Mouse (Mus musculus) stomach, embryonic 14.5 days (tissue): ENCODE data around the gene Znrd1as. TPM values are rescaled to one million over a fixed set of nuclear protein-coding genes. Genes with fewer than 3 reads are reported as not detected.

Source experiments
- ATAC-seq: fragments of 200-750 bp; cut with Nextera tagmentation; 2 replicates; pipeline ENCODE4 v1.8.0; 2017; ENCODE audit warnings: low read depth, moderate TSS enrichment; ENCODE audit not compliant: insufficient number of reproducible peaks, insufficient read depth, low FRiP score
- H3K27ac ChIP-seq: fragments of 300-500 bp; sonication (generic); 2 replicates; pipeline ENCODE4 v1.5.1; 2014; ENCODE audit warnings: mild to moderate bottlenecking, low read length, moderate library complexity, mixed read lengths
- H3K27me3 ChIP-seq: fragments of 300-500 bp; sonication (generic); 2 replicates; pipeline ENCODE4 v1.6.1; 2014; ENCODE audit warnings: low read length, control low read depth, mixed read lengths; ENCODE audit not compliant: control insufficient read depth, insufficient read depth
- H3K36me3 ChIP-seq: fragments of 300-500 bp; sonication (generic); 2 replicates; pipeline ENCODE4 v1.6.1; 2014; ENCODE audit warnings: mild to moderate bottlenecking, control low read depth, low read length, moderate library complexity, mixed read lengths; ENCODE audit not compliant: control insufficient read depth, insufficient read depth
- H3K4me1 ChIP-seq: fragments of 300-500 bp; sonication (generic); 2 replicates; pipeline ENCODE4 v1.6.1; 2014; ENCODE audit warnings: low read length, control low read depth, mixed read lengths; ENCODE audit not compliant: control insufficient read depth, insufficient read depth
- H3K4me2 ChIP-seq: fragments of 300-500 bp; sonication (generic); replicated peaks from 2 replicates; pipeline ENCODE4 v1.6.1; 2014; ENCODE audit warnings: low read depth, low read length, control low read depth
- H3K4me3 ChIP-seq: fragments of 300-500 bp; sonication (generic); 2 replicates; pipeline ENCODE4 v1.5.1; 2014; ENCODE audit warnings: low read depth, low read length, control low read depth
- H3K9ac ChIP-seq: fragments of 300-500 bp; sonication (generic); replicated peaks from 2 replicates; pipeline ENCODE4 v1.6.1; 2014; ENCODE audit warnings: low read depth, mild to moderate bottlenecking, control low read depth, low read length, moderate library complexity, mixed read lengths
- H3K9me3 ChIP-seq: fragments of 300-500 bp; sonication (generic); 2 replicates; pipeline ENCODE4 v1.6.1; 2016; ENCODE audit warnings: low read depth, low read length, control low read depth; ENCODE audit not compliant: control insufficient read depth
- WGBS: fragments of 180-500 bp; shearing (Covaris S2); extraction: QIAGEN DNeasy Blood & Tissue Kit; methylation state at CpG from one replicate; pipeline ENCODE4 v1.1.7; 2014; 5-methylcytosine and 5-hydroxymethylcytosine counted together
- polyA plus RNA-seq: library from polyadenylated mRNA; unstranded; fragments of >200 nt; fragmentation: Nextera tagmentation; extraction: Ambion mirVana; gene quantifications from 2 replicates; pipeline ENCODE4 v1.2.1, GENCODE M21; 2014

Gene Znrd1as
- polyA plus RNA-seq, 1 experiment from 2014 or later = 6.8 TPM

DNA sequence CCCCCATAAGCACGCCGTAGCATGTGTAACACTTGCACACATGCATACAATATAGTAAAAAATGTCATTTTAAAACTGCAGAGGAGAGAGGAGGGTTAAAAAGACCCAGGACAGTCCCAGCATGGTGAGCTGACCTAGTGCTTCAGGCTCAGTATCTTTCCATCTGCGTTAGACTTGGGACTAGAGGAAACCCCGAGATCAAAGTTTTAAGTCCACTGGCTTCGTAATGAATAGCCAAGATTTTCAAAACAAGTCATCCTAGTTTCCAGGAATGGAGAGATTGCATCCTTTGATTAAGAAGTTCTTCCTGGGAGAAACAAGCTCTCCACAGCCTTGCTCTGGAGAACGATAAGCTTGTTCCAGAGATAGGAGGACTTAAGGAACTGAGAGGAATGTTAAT, 49.8 kb downstream of the Znrd1as start:
- Histone ChIP-seq H3K27me3 (no peaks in the 10 kb centered on the region), H3K36me3 (peaks cover 20% of the 10 kb centered on the region), H3K4me3 (no peak overlapping the region), H3K9me3 (no peaks in the 10 kb centered on the region), H3K4me2 (no peak overlapping the region), H3K4me1 (no peaks in the 10 kb centered on the region), H3K27ac (no peak overlapping the region), H3K9ac (no peak overlapping the region)
- 90% methylated on average over 6 of the region's 6 CpGs for WGBS
- ATAC-seq = no peak

DNA sequence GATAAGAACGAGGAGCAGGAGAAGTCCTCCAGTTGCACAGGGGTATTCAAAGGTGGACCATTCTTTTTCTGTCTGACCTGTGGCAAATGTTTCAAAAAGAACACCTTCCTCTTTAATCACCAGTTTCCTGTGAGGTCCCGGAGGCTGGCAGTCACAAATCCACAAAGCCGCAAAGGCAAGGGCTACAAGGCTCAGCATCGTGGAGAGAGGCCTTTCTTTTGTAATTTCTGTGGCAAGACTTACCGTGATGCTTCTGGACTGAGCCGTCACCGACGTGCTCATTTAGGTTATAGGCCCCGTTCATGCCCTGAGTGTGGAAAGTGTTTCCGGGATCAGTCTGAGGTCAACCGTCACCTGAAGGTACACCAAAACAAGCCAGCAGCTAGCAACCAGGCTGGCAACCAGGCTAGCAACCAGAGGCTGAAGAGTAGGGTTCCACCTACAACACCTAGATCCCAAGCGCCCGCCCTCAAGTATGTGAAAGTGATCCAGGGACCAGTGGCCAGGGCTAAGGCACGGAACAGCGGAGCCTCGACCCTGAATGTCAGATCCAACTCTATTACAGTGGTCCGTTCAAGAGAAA, 51.2 kb downstream of the Znrd1as start:
- WGBS = 91% methylated on average over 17 of the region's 17 CpGs
- Histone ChIP-seq H3K36me3 (peaks cover 20% of the 10 kb centered on the region), H3K4me3 (no peak overlapping the region), H3K27me3 (no peaks in the 10 kb centered on the region), H3K27ac (no peak overlapping the region), H3K9me3 (no peaks in the 10 kb centered on the region), H3K9ac (no peak overlapping the region), H3K4me1 (no peaks in the 10 kb centered on the region), H3K4me2 (no peak overlapping the region)
- no peak for ATAC-seq

DNA sequence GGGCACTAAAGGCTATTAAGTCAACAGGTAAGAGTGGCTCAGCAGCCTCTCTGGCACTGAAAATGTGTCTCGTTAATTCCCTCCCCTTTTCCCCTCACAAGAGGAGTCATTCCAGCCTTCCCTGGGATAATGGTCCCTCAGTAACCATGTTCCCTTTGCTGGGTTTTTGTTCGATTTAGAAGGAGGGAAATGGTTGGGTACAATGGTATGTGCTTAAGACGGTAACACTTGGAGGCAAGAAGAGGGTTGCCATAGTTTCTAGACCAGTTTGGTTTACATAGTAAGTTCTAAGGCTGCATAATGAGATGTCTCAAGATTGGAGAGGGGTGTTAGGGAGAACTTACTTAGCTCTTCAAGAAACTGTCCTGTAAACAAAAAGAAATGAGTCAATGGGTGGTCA, 53.3 kb downstream of the Znrd1as start:
- Histone ChIP-seq H3K27me3 (no peaks in the 10 kb centered on the region), H3K9me3 (no peaks in the 10 kb centered on the region), H3K4me1 (no peaks in the 10 kb centered on the region), H3K4me3 (no peak overlapping the region), H3K9ac (no peak overlapping the region), H3K27ac (no peak overlapping the region), H3K4me2 (no peak overlapping the region), H3K36me3 (peaks cover 16% of the 10 kb centered on the region)
- no peak for ATAC-seq
- WGBS = 85% methylated on average over 3 of the region's 3 CpGs

GRCm38 (mm10) chr17:37012141-37012540, 53.7 kb downstream of the Znrd1as start:
- no peak overlapping the region for H3K4me3 ChIP-seq
- H3K9ac ChIP-seq = no peak overlapping the region
- 58% methylated on average over 5 of the region's 5 CpGs for WGBS
- H3K9me3 ChIP-seq = no peaks in the 10 kb centered on the region
- H3K36me3 ChIP-seq = peaks cover 16% of the 10 kb centered on the region
- H3K27me3 ChIP-seq = no peaks in the 10 kb centered on the region
- no peaks in the 10 kb centered on the region for H3K4me1 ChIP-seq
- no peak overlapping the region for H3K27ac ChIP-seq
- no peak overlapping the region for H3K4me2 ChIP-seq
- ATAC-seq = no peak

Other genes with a start within 250 kb of the Znrd1as start
- not detected in 2 replicates for gene H2-M10.5, start 185.7 kb upstream of the Znrd1as start, polyA plus RNA-seq
- not detected in 2 replicates for gene H2-M10.6, start 146.4 kb upstream of the Znrd1as start, polyA plus RNA-seq
- gene Trim26, start 121.5 kb upstream of the Znrd1as start, polyA plus RNA-seq = 38.0 and 42.7 TPM in 2 replicates
- 0.13 and 0.74 TPM in 2 replicates for gene Trim15, start 91.4 kb upstream of the Znrd1as start, polyA plus RNA-seq
- gene Trim10, start 89.0 kb upstream of the Znrd1as start, polyA plus RNA-seq = 1.5 and 2.0 TPM in 2 replicates
- not detected in 2 replicates for gene Trim40, start 68.5 kb upstream of the Znrd1as start, polyA plus RNA-seq
- gene Trim31, start 60.5 kb upstream of the Znrd1as start, polyA plus RNA-seq = 1.3 and 1.6 TPM in 2 replicates
- gene Rnf39, start 15.7 kb upstream of the Znrd1as start, polyA plus RNA-seq = 0.87 and 1.2 TPM in 2 replicates
- 115 and 120 TPM in 2 replicates for gene Ppp1r11, start 6.9 kb upstream of the Znrd1as start, polyA plus RNA-seq
- gene Znrd1, start within 50 bp of the Znrd1as start, polyA plus RNA-seq = 92.4 and 97.2 TPM in 2 replicates
- not detected in 2 replicates for gene 2410137M14Rik, start 22.6 kb downstream of the Znrd1as start, polyA plus RNA-seq
- gene H2-M5, start 30.9 kb downstream of the Znrd1as start, polyA plus RNA-seq = 0.49 and 0.74 TPM in 2 replicates
- 77.8 and 82.1 TPM in 2 replicates for gene Zfp57, start 42.6 kb downstream of the Znrd1as start, polyA plus RNA-seq
- 0.19 and 0.20 TPM in 2 replicates for gene Mog, start 64.8 kb downstream of the Znrd1as start, polyA plus RNA-seq
- 14.2 and 15.8 TPM in 2 replicates for gene Gabbr1, start 87.4 kb downstream of the Znrd1as start, polyA plus RNA-seq
- not detected in 2 replicates for gene Olfr90, start 129.9 kb downstream of the Znrd1as start, polyA plus RNA-seq
- not detected in 2 replicates for gene Olfr91, start 139.7 kb downstream of the Znrd1as start, polyA plus RNA-seq
- gene Olfr92, start 161.5 kb downstream of the Znrd1as start, polyA plus RNA-seq = not detected in 2 replicates
- gene Olfr93, start 202.9 kb downstream of the Znrd1as start, polyA plus RNA-seq = not detected in 2 replicates
- gene Ubd, start 235.3 kb downstream of the Znrd1as start, polyA plus RNA-seq = not detected in 2 replicates
- not detected in 2 replicates for gene Olfr94, start 242.4 kb downstream of the Znrd1as start, polyA plus RNA-seq